Mouse (Mus musculus): ENCODE data around the gene 4930442H23Rik.
A peak's percentile ranks its signal among the peaks of the same experiment; 100 is the strongest.
"Not testable (repeated sequence)": the region's sequence is repeated elsewhere in the genome, so short reads cannot be mapped to it uniquely, and the experiment has no call there.

Gene 4930442H23Rik

GRCm38 (mm10) chr10:81177958-81178712 is 5.5 kb downstream of the 4930442H23Rik start:
- no peak for DNase-seq (ENCODE audit: extremely low spot score, low spot score)

GRCm38 (mm10) chr10:81177491-81177925 is 6.1 kb downstream of the 4930442H23Rik start:
- DNase-seq (ENCODE audit: extremely low spot score, low spot score), result no peak

- peak; percentile 98 for DNase-seq (ENCODE audit: extremely low spot score, low spot score)
These were observed 7.0 kb downstream of the 4930442H23Rik start, which contains the start of gene Eef2 for GRCm38 (mm10) chr10:81176466-81177271. Gene Eef2 (plus strand): TSS chr10:81176631.

- DNase-seq (ENCODE audit: extremely low spot score, low spot score), result no peak
These were observed 7.6 kb downstream of the 4930442H23Rik start for GRCm38 (mm10) chr10:81175936-81176465.

GRCm38 (mm10) chr10:81175345-81175701 is 8.3 kb downstream of the 4930442H23Rik start:
- not testable (repeated sequence) for DNase-seq (ENCODE audit: extremely low spot score, low spot score)

- DNase-seq (ENCODE audit: extremely low spot score, low spot score), result peak; percentile 92
These were observed 8.9 kb downstream of the 4930442H23Rik start for GRCm38 (mm10) chr10:81174617-81175344.

GRCm38 (mm10) chr10:81173132-81173531 is 10.5 kb downstream of the 4930442H23Rik start:
- DNase-seq (ENCODE audit: extremely low spot score, low spot score), result peak; percentile 86

GRCm38 (mm10) chr10:81169411-81169900 is 14.2 kb downstream of the 4930442H23Rik start:
- DNase-seq (ENCODE audit: extremely low spot score, low spot score), result not testable (repeated sequence)

- DNase-seq (ENCODE audit: extremely low spot score, low spot score), result peak; percentile 65
These were observed 15.0 kb downstream of the 4930442H23Rik start for GRCm38 (mm10) chr10:81168521-81169244.

- DNase-seq (ENCODE audit: extremely low spot score, low spot score), result peak; percentile 59
These were observed 15.6 kb downstream of the 4930442H23Rik start for GRCm38 (mm10) chr10:81168087-81168431.

- peak; percentile 99 for DNase-seq (ENCODE audit: extremely low spot score, low spot score)
These were observed 16.2 kb downstream of the 4930442H23Rik start, which contains the start of gene Pias4 for GRCm38 (mm10) chr10:81167200-81168086. Gene Pias4 (minus strand): TSS chr10:81167923.

GRCm38 (mm10) chr10:81165118-81165517 is 18.5 kb downstream of the 4930442H23Rik start:
- DNase-seq (ENCODE audit: extremely low spot score, low spot score), result no peak

GRCm38 (mm10) chr10:81162318-81162652 is 21.4 kb downstream of the 4930442H23Rik start:
- no peak for DNase-seq (ENCODE audit: extremely low spot score, low spot score)

- peak; percentile 43 for DNase-seq (ENCODE audit: extremely low spot score, low spot score)
These were observed 21.9 kb downstream of the 4930442H23Rik start for GRCm38 (mm10) chr10:81161602-81162317.

- no peak for DNase-seq (ENCODE audit: extremely low spot score, low spot score)
These were observed 28.9 kb downstream of the 4930442H23Rik start for GRCm38 (mm10) chr10:81154736-81155135.

GRCm38 (mm10) chr10:81154313-81154712 is 29.3 kb downstream of the 4930442H23Rik start:
- DNase-seq (ENCODE audit: extremely low spot score, low spot score), result no peak

GRCm38 (mm10) chr10:81152609-81153008 is 31.0 kb downstream of the 4930442H23Rik start:
- DNase-seq (ENCODE audit: extremely low spot score, low spot score), result no peak

- DNase-seq (ENCODE audit: extremely low spot score, low spot score), result no peak
These were observed 32.4 kb downstream of the 4930442H23Rik start for GRCm38 (mm10) chr10:81151261-81151660.

- DNase-seq (ENCODE audit: extremely low spot score, low spot score), result no peak
These were observed 37.4 kb downstream of the 4930442H23Rik start for GRCm38 (mm10) chr10:81146296-81146695.
